Mouse (Mus musculus): ENCODE results near the gene Olfr1396.
"Not testable (repeated sequence)": the region's sequence is repeated elsewhere in the genome, so short reads cannot be mapped to it uniquely, and the experiment has no call there.

Olfr1396 gene

GRCm38 (mm10) chr11:49061865-49062264, 52.8 kb downstream of the Olfr1396 start:
- in situ Hi-C loops (cut with MboI, MseI) = not testable (repeated sequence)

DNA sequence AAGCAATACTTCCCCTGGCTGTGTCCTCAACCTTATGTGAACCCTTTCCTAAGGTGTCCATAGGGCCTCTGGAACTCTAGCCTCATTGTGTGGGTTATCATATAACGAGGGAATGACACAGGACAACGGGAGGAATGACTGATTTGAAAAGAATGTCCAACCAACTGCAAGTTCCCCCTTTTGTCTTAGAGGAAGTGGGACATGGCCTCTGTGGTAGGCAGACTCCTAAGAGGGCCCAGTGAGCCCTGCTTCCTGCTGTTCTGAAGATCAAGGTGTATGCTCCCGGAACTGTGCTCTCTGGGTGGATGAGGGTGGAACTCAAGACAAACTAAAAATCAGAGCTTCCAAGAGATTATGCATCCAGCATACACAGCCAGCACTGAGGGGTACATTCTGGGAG, 54.6 kb downstream of the Olfr1396 start:
- in situ Hi-C loops (cut with MboI, MseI) = not testable (repeated sequence)

Data from T-helper 2 cell (primary cell).